Mouse (Mus musculus) heart, postnatal 4 days (tissue): ENCODE measurements around the gene Lmf1. TPM values are rescaled to one million over a fixed set of nuclear protein-coding genes. Genes with fewer than 3 reads are reported as not detected.
A peak's percentile ranks its signal among the peaks of the same experiment; 100 is the strongest.

Experiments used
- DNase-seq: peaks from one replicate; pipeline ENCODE4 v3.0.0; 2021
- total RNA-seq, 2 experiments: library from RNA; stranded (reverse); gene quantifications; 2 replicates each; pipeline ENCODE4 v1.2.3; 2021

Lmf1 gene
- total RNA-seq, 2 experiments from 2014 or later, result 26.2 to 27.6 TPM

DNA sequence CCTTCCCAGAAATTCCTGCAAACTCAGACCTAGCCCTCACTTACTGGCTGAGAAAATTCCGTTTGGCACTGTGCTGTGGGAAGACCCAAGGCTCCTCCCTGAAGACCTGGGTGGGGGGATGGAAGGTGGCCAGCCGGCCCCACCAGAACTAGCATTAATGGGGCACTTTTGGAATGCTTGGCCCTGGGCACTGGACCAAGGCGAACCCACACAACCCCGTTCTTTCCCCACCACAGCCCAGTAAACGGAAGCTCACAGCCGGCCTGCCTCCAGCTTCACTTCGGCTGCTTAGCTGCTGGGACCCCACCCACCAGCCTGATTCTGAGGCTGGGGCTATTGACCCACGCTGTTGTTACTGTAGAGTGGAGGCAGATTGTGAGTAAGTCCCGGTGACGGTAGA lies 10.7 kb upstream of the Lmf1 start:
- DNase-seq, result no peak

DNA sequence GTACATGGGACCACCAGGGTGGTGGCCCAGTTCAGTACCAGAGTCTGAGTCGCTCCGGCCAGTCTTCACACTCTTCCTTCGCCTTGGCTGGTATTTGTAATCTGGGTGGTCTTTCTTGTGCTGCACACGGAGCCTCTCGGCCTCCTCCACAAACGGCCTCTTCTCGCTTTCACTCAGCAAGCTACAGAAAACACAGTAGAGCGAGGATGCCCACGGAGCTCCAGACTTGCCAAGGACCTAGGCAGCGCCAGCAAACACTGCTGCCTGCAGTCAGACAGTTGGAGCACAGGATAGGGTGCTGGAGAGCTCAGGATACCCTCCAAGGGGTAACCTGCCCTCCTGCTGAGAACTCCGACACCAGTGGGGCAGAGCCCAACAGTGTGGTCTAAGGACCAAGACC lies 10.0 kb upstream of the Lmf1 start:
- DNase-seq, result no peak

DNA sequence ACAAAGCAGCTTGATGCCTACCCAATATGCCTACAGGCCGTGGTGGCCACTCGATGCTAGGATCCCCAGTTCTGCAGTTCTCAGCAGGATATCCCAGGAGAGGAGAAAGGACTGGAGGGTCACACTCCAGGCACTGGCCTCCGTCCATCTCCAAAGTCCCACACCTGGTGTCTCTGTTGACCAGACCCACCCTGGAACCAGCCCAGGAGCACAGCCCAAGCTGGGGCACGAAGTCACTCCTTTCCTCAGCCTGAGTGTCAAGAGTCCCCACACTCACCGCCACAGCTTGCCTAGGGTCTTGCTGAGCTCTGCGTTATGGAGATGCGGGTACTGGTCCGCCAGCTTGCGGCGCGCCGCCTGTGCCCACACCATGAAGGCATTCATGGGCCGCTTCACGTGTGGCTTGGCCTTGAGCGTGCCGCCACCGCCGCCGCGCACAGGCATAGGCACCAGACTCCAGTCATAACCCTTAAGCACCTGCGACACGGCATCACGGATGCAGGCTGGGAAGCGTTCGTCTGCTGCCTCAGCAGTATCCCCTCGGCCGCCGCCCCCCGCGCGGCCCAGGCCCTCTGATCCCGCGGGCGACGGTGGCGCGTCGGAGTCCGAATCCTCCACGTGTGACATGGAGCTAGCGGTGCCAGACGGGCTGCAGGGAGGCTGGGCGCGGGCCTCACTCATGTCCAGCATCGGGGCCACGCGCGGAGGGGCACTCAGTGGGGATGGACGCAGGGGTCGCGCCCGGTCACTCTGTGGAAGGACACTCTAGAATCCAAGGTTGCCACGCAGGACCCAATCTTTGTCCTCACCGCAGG lies 8.8 kb upstream of the Lmf1 start:
- no peak for DNase-seq

DNA sequence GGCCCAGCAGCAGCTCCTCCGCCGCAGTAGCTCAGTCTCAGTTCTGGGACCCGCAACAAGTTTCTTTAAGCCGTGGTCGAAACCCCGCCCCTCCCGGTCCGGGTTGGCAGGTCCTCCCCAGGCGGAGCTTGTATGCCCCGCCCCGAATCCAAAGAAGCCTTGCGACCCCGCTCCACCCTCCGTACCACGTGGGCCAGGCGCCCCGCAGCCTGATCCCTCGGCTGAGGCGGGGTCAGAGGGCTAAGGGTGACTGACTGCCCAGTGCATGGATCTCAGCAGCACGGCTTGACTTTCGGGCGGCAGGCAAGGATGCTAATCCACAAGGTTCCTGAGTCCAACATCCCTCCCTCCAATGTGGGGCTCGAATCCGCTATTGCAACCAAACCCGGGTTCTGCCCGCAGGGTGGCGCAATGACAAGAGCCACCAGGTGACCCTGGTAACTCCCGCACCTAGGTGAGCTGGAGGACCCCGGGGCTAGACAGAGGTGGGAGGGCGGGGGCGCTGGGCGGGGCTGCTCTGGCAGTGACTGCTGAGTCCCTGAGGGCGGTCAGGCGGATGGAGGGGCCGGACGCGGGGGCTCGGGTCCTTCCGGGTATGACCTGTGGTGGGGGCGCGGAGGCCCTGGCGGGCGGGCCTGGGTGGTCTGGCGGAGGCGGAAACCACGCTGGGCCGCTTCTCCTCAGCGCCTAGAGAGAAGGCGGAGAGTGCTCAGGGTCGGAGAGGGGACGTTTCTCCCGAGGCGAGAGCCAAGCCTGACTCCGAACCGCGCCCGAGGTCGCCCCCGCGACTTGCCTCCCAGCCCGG lies 8.0 kb upstream of the Lmf1 start, which contains the start of gene Sox8:
Gene Sox8, minus strand, starts transcription at position 39 of the 805 bp plus-strand sequence.
- peak; percentile 85 for DNase-seq

DNA sequence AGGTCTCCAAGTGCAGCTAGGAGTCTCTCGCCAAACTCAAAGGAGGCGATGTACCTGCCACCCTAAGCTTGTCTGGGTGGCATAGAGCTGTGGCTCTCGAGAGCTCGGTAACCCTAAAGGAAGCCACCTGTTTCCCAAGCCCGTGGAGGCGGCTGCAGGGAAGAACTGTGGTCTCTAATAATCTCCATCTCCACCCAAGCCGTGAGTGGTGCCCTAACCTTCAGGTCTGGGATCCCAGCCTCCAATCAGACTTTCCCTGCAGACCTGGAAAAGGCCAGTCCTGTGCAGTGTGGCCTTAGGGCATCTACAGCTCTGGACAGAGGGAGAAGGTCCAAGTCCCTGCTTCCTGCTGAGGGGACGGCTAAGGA lies 7.4 kb upstream of the Lmf1 start:
- no peak for DNase-seq

DNA sequence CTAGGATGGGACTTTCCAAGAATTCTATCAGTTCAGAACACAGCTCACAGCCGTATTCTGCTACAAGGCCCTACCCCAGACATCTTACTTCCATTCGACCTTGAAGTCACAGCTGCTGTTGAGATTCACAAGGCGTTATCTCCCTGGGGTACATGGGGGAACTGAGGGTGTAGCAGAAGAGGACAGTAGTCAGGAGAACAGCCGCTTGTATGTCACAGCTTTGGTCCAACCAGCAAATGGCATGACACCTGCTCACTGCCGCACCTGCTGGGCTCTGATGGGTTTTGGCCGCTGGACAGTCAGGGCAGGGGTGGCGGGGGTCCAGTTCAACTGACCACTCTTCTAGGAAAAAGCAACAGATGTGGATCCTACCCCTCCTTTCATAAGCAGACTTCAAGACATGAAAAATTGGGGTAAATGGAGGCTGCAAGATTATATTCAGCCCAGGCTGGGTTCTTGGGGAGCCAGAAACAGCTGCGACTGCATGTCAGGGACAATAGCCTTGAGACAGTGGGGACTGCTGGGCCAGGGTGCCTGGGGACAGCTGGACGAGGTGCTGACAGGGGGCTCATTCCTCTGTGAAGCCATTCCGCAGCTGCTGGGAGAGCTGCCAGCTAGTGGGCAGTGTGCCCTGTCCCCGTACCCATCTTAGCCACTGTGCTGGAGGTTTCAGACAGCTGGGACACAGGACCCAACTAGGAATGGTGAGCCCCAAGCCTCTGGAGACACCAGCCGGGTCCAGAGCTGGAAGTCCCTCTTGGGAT lies 3.5 kb upstream of the Lmf1 start:
- DNase-seq, result peak; percentile 88

DNA sequence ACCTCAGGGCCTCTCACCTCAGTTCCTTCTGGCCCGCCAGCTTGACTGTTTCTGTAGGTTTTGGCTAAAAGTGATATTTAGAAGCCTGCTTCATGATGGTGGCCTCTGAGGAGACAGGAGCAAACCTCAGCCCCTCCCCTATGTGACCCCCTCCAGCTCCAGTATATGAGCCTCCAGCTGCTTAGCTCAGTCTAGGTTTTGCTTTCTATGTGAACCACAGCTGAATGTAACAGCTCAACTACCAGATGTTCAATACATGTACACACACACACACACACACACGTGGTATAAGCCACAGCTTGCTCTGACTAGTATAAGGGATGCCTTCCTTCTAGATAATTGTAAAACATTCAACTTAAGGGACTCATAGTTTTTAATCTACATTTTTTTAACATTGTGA lies 2.9 kb upstream of the Lmf1 start:
- no peak for DNase-seq

DNA sequence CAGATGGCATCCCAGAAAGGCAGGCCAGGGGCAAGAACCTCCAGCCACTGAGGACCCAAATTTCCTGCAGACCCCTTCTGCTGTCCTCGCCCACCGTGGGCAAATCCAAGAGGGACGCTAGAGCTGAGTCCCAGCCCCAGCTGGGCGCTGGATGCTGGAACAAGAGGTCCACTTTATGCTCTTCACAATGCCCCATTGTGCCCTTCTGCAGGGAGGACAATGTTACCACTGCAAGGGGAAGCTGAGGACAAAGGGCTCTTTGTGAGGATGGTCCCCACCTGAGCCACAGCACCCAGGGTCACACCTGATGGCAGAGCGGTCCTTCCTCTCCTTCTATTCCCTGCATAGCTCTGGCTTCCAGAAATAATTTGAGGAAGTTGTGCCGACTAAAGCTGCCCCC lies 1.6 kb upstream of the Lmf1 start:
- DNase-seq, result no peak

DNA sequence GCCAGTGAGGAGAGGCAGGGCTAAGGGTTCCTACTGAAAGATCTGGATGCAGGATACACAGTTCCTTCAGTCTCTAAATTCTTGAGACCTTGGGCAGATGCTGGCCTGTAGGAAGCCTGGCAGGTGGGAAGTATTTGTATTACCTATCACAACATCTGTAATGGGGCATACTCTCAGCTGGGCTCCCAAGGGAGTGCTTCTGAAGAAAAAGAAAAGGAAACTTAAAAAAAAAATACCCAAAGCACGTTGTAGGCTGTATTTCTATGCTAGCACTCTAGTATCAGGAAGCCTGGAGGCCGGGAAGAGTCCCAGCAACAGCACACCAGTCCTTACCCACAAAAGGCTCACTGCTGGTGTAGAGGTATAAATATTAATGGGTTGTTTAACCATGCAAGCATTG lies 1.2 kb upstream of the Lmf1 start:
- no peak for DNase-seq

DNA sequence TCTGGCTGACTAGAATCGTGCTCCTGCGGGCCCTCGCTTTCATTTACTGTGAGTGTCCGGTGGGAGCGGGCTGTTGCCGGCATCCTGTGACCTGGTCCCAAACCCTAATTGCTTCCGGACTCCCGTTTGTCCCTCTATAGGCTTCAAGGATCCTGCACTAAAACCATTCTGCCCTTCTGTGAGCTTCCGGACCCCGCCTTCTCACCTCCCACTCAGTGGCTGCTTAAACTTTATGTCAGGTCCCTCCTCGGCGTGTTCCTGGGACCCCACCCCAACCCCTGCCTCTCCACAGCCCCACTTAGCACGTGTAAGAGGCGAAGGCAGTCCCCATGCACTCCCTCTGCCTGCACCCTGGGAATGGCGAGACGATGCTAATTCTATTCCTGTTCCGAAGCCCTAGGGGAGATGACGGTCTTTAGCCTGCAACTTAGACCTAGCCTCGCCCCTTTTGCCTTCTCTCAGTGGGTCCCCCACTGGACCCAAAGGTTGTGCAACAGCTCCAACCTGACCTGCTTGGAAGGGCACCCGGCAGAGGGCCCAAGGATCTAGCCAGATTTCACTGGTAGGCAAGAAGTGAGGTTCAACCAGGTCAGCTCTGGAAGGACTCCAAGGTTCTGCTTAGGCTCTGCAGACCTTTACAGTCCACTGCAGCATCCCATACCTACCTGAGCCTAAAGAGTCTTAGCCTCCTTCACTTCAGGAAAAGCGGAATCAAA lies 605 bp downstream of the Lmf1 start:
- no peak for DNase-seq

DNA sequence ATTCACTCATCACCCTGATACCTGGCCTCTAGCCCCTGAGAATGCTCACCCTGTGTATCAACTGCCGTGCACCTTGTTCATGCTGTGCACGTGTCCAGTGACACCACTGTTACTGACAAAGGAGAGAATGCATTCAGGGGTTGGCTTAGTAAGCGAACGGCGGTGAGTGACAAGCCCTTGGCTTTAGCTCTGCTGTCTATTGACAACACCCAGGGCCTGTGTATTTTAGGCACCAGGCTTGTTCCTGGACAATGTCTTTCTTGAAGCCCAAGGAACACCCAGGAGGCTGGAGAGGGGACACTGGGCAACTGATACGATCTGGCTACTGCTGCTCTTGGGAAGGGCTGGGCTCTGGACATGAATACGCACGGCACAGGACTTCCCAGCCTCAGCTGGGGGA lies 3.2 kb downstream of the Lmf1 start:
- no peak for DNase-seq

DNA sequence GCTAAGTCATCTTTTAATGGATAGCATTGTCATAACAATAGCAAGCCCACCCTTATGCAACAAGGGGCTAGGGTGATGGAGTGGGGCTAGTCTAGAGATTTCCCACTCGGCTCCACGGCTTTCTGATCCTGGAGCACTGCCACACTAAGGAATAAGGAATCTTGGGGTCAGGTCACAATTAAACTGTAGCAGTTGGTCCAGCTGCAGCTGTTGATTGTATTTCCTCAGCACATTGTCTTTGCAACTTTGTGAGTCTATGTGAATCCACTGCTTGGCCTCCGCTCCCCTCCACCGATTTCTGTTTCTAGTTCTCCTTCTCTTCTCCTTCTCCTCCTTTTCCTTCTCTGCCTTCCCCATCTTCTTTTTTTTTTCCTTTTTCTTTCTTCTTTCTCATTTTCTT lies 4.2 kb downstream of the Lmf1 start:
- no peak for DNase-seq

DNA sequence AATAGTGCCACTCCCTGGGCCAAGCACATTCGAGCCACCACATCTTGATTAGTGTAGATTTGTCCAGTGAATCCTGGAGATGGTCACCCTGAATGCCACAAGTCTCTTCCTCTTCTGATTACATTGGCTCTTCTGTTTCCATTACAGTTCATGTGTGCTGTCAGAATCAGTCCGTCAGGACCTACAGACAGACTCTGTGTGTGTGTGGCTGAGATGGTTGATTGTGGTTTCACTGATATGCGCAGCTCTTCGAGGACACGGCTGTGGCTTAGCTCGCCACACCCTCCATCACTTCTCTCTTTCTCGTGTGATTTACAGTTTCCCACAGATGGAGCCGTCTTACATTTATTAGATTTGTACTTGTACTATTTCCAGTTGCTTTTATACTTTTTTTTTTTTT lies 5.0 kb downstream of the Lmf1 start:
- DNase-seq, result no peak

DNA sequence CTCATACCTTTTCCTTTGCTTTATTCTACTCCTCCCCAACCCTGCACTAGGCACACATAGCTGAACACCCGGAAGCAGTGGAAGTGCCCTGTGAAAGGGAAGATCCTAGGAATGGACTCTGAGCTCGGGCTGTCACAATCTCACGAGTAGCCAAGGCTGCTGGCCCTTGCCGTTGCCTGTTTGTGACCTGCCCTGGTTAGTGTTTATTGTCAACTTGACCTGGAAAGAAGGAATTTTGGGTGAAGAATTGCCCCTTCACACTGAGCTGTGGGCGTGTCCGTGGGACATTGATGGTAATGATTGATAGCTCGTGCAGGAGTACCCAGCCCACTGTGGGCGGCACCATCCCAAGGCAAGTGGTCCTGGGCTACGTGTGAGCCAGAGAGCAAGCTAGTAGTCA lies 5.8 kb downstream of the Lmf1 start:
- no peak for DNase-seq

DNA sequence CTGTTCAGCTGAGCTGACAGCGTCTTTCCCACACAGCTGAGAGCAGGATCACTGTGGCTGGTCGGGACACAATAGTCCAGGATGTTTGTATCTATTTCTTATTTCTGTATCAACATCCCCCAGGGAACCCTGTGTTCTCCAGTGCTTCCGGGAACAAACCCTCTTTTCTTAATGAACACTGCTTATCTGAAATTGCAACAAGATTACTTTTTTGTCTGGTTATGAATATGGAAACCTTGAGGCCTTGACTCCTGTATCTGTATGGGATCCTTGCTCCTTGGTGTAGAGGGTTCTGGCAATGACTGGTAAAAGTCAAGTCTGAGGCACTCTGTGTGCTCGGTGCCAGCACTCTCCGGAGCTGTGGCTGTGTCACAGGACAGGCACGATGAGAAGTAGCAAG lies 11.2 kb downstream of the Lmf1 start:
- DNase-seq, result no peak

DNA sequence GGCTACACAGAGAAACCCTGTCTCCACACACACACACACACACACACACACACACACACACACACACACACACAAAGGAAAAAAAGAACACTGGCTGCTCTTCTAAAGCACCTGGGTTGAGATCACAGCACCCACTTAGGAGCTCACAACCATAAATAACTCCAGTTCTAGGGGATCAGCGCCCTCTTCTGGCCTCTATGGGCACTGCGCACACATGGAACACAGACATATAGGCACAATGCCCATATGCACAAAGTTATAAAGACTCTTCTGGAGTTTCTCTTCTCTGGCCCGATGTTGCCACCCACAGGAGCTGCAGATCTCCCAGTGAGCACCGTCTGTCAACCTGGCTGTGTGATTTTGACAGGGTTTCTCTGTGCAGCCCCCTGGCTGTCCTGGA lies 12.1 kb downstream of the Lmf1 start:
- no peak for DNase-seq

DNA sequence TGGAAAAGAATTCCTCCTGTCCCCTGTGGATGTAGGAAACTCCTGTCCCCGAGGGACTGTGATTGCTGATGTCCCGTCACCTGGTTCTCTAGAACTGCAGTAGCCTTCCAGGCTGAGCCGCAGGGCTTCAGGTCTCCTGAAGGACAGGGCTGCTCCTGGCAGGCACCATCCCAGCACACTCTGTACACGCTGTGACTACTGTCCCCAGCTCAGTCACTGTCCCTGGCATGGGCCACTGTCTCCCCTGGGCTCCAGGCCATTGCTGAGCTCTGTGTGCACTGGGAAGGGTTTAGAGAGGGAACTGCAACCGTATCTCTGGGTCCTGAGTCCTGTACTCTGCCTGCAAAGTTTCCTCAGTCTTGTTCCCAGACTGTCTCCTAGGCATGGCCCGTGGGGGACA lies 13.5 kb downstream of the Lmf1 start:
- DNase-seq, result no peak

DNA sequence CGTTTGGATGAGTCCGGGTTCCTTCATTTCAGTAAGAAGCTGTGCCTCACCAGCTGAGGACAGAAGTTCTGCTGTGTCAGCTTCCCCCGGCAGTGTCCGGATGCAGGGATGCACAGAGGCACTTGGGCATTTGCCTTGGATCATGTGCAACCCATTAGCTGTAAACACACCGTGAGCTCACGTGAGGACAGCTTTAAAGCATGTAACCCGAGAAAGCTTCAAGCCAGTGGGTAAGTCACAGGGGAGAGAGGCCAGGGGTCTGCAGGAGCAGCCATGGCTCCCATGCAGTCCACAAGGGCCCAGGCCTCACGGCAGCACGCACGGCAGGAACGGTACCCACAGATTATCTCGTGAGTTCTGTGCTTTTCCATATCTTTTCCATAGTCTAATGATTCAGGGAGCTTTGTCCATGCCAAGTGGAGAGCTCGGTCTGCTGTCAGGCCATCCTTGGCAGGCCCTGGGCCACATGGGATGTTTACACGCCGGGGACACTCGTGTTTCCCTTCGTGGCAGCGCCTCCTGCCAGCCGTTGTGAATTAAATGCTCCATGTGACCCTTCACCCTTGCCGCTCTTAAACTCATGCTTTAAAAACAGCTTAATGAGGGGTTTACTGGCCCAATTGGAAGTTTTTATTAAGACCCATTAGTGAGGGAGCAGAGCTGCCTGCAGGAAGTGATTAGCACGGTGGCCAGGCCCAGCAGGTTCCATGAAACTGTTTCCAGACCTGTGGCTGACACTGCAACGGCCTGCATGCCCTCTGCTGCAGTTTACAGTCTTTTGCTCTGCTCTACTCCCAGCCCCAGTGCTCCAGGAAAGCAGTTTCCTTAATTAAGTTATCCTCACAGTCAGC lies 14.8 kb downstream of the Lmf1 start:
- no peak for DNase-seq

DNA sequence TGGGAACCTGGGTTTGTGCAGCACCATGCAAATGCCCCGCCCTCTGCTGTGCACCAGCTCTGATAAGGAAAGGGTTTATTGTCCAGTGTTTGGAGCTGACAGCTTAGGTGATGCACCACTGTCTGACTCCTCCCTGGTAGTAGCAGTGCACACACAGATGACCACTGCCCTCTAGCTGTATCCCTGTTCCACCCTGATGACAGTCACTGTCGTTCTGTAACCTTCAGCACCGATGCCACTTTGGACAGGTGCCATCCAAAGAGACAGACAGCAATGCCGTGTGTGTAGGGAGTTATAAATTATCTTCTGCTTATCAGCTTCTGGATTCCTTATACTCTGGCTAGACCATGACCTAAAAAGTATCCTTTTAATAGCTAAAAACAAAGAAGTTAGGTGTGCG lies 16.6 kb downstream of the Lmf1 start:
- peak; percentile 33 for DNase-seq

DNA sequence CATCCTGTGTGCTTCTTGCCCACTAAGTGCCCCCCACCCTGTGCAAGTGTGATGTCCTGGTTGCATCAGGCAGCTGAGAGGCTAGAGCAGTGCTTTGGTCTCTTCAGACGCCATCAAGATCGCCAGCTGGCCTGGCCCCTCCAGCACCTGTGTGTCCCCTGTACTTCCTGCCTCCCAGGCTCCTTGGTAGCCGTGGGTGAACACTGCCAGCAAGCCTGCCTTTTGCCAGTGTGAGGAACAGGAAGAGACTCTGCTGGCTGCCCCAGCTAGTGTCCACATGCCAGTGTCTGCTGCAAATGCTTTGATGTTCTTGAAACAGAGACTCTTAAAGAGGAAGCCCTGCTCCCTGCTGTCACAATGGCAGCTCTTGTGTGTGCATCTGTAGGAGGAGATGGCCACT lies 18.7 kb downstream of the Lmf1 start:
- DNase-seq, result no peak

DNA sequence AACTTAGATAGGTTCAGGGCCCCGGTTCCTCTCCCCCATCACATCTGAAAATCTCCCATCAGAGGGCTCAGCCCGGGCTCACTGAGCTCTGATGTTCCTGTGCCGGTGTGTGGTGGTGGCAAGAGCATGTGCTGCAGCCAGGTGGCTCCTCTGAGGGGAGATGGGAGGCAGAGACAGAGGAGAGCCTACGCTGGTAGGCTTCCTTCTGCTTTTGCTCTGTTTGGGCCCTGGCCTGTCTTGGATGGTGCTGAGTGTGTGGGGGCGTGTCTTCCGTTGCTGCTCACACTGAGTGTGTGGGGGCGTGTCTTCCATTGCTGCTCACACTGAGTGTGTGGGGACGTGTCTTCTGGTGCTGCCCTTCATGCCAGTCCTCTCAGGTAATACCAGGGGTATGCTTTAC lies 23.5 kb downstream of the Lmf1 start:
- no peak for DNase-seq

DNA sequence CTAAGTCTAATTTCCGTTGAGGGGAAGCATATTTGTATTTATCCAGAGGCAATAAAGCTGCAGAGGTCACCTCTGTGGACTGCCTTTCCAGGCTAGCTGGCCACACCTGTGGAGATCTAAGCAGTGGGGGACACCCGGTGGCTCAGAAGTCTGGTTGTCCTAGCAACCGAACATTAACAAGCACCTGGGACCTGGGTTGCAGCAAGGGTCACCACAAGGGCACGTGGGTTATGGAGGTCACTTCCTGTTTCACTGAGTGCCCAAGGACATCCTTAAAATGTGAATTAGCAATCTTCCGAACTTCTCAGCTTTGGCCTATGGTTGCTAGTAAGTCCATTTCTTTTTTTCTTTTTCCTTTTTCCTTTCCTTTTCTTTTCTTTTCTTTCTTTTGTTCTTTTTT lies 25.3 kb downstream of the Lmf1 start:
- no peak for DNase-seq
